Mouse (Mus musculus) CH12.LX (cell line): ENCODE results near the gene Ppp4r2. TPM values are rescaled to one million over a fixed set of nuclear protein-coding genes. Genes with fewer than 3 reads are reported as not detected.

Experiments
- DNase-seq: peaks from one replicate; pipeline ENCODE4 v3.0.0-alpha.2; 2013; ENCODE audit errors: extremely low read depth
- H3K27ac ChIP-seq: 2 replicates; pipeline ENCODE4 v1.5.1; 2012; ENCODE audit warnings: low read depth, mild to moderate bottlenecking, control low read depth, moderate library complexity; ENCODE audit not compliant: insufficient read depth
- H3K27me3 ChIP-seq: replicated peaks from 2 replicates; pipeline ENCODE3; 2012; ENCODE audit warnings: inconsistent platforms
- H3K36me3 ChIP-seq, 2 experiments: replicated peaks in 1 of 2; 2 replicates each; pipeline versions ENCODE3 to v1.6.1; 2012; ENCODE audit warnings: inconsistent platforms in 1 of 2, low read length in 1 of 2, mild to moderate bottlenecking in 1 of 2, mixed read lengths in 1 of 2, moderate library complexity in 1 of 2; ENCODE audit not compliant: control insufficient read depth in 1 of 2, insufficient read depth in 1 of 2
- H3K4me1 ChIP-seq, 2 experiments: 2 replicates each; pipeline ENCODE4 v1.6.1; 2012; ENCODE audit warnings: inconsistent platforms in 1 of 2, moderate library complexity in 1 of 2; ENCODE audit not compliant: insufficient read depth in 2 of 2, control insufficient read depth in 1 of 2
- H3K4me2 ChIP-seq: 2 replicates; pipeline ENCODE4 v1.6.1; 2012; ENCODE audit warnings: low read depth, mild to moderate bottlenecking, control low read depth; ENCODE audit not compliant: poor library complexity, insufficient read depth, severe bottlenecking
- H3K4me3 ChIP-seq, 3 experiments: fragments of 150-350 bp in 1 of 3; sonication (generic) in 1 of 3; replicated peaks in 1 of 3; 2 replicates each; pipeline versions ENCODE3 to v1.5.1; 2011 to 2012; ENCODE audit warnings: low read depth in 2 of 3, low read length in 2 of 3, mild to moderate bottlenecking in 2 of 3, moderate library complexity in 2 of 3, control low read depth in 1 of 3, improper control_type of control experiment in 1 of 3, inconsistent platforms in 1 of 3, mixed read lengths in 1 of 3; ENCODE audit not compliant: poor library complexity in 1 of 3
- H3K79me2 ChIP-seq: replicated peaks from 2 replicates; pipeline ENCODE4 v1.6.1; 2012; ENCODE audit warnings: mild to moderate bottlenecking, moderate library complexity; ENCODE audit not compliant: control insufficient read depth, poor library complexity, insufficient read depth, severe bottlenecking; ENCODE audit errors: extremely low read depth
- H3K9ac ChIP-seq: 2 replicates; pipeline ENCODE4 v1.6.1; 2012; ENCODE audit warnings: low read depth, mild to moderate bottlenecking, control low read depth, moderate library complexity; ENCODE audit not compliant: insufficient read depth
- H3K9me3 ChIP-seq: replicated peaks from 2 replicates; pipeline ENCODE3; 2012; ENCODE audit warnings: low read length, inconsistent platforms, mixed read lengths
- BHLHE40 ChIP-seq: IDR thresholded peaks from 2 replicates; pipeline ENCODE4 v1.6.1; 2011; ENCODE audit warnings: mild to moderate bottlenecking, low read depth, low read length, improper control_type of control experiment
- CHD1 ChIP-seq: IDR thresholded peaks from 2 replicates; pipeline ENCODE4 v1.6.1; 2012; ENCODE audit warnings: low read depth, low read length, improper control_type of control experiment, inconsistent platforms
- ELF1 ChIP-seq: IDR thresholded peaks from 2 replicates; pipeline ENCODE4 v1.6.1; 2014; ENCODE audit warnings: low read depth, mild to moderate bottlenecking, inconsistent platforms, low read length, improper control_type of control experiment
- ETS1 ChIP-seq: conservative IDR thresholded peaks from 2 replicates; pipeline ENCODE4 v1.6.1; 2012; ENCODE audit warnings: low read depth, mild to moderate bottlenecking, inconsistent platforms, low read length, improper control_type of control experiment, moderate library complexity
- GABPA ChIP-seq: IDR thresholded peaks from 2 replicates; pipeline ENCODE4 v1.6.1; 2012; ENCODE audit warnings: low read depth, low read length, improper control_type of control experiment, inconsistent platforms; ENCODE audit not compliant: insufficient replicate concordance
- HCFC1 ChIP-seq: IDR thresholded peaks from 2 replicates; pipeline ENCODE4 v1.6.1; 2012; ENCODE audit warnings: low read depth, mild to moderate bottlenecking, inconsistent platforms, low read length, improper control_type of control experiment
- IRF4 ChIP-seq: IDR thresholded peaks from 2 replicates; pipeline ENCODE4 v1.6.1; 2014; ENCODE audit warnings: low read depth, mild to moderate bottlenecking, inconsistent platforms, low read length, improper control_type of control experiment
- JUND ChIP-seq: conservative IDR thresholded peaks from 2 replicates; pipeline ENCODE4 v1.6.1; 2011; ENCODE audit warnings: low read depth, low read length, improper control_type of control experiment
- KAT2A ChIP-seq: IDR thresholded peaks from 2 replicates; pipeline ENCODE4 v1.6.1; 2012; ENCODE audit warnings: low read length, improper control_type of control experiment, inconsistent platforms; ENCODE audit not compliant: insufficient replicate concordance
- MAFK ChIP-seq: IDR thresholded peaks from 2 replicates; pipeline ENCODE4 v1.6.1; 2011; ENCODE audit warnings: low read length, improper control_type of control experiment; ENCODE audit not compliant: insufficient replicate concordance
- MAZ ChIP-seq: IDR thresholded peaks from 2 replicates; pipeline ENCODE4 v1.6.1; 2012; ENCODE audit warnings: low read depth, mild to moderate bottlenecking, inconsistent platforms, low read length, improper control_type of control experiment, moderate library complexity
- MEF2A ChIP-seq: IDR thresholded peaks from 2 replicates; pipeline ENCODE4 v1.6.1; 2014; ENCODE audit warnings: low read depth, mild to moderate bottlenecking, inconsistent platforms, low read length, improper control_type of control experiment, borderline replicate concordance
- MXI1 ChIP-seq: IDR thresholded peaks from 2 replicates; pipeline ENCODE4 v1.6.1; 2011; ENCODE audit warnings: mild to moderate bottlenecking, low read depth, low read length, improper control_type of control experiment
- MYC ChIP-seq: IDR thresholded peaks from 2 replicates; pipeline ENCODE4 v1.6.1; 2011; ENCODE audit warnings: low read depth, mild to moderate bottlenecking, improper control_type of control experiment, low read length
- NELFE ChIP-seq: IDR thresholded peaks from 2 replicates; pipeline ENCODE4 v1.6.1; 2011; ENCODE audit warnings: low read depth, low read length, improper control_type of control experiment
- NRF1 ChIP-seq: IDR thresholded peaks from 2 replicates; pipeline ENCODE4 v1.6.1; 2014; ENCODE audit warnings: low read depth, mild to moderate bottlenecking, inconsistent platforms, low read length, improper control_type of control experiment, moderate library complexity
- RAD21 ChIP-seq: IDR thresholded peaks from 2 replicates; pipeline ENCODE4 v1.6.1; 2011; ENCODE audit warnings: low read depth, mild to moderate bottlenecking, low read length, improper control_type of control experiment, moderate library complexity
- RCOR1 ChIP-seq: conservative IDR thresholded peaks from 2 replicates; pipeline ENCODE4 v1.6.1; 2012; ENCODE audit warnings: low read depth, mild to moderate bottlenecking, inconsistent platforms, low read length, improper control_type of control experiment
- SIN3A ChIP-seq: IDR thresholded peaks from 2 replicates; pipeline ENCODE4 v1.6.1; 2012; ENCODE audit warnings: low read length, improper control_type of control experiment, inconsistent platforms
- SMC3 ChIP-seq: IDR thresholded peaks from 2 replicates; pipeline ENCODE4 v1.6.1; 2011; ENCODE audit warnings: low read depth, low read length, improper control_type of control experiment
- TCF12 ChIP-seq: IDR thresholded peaks from 2 replicates; pipeline ENCODE4 v1.6.1; 2014; ENCODE audit warnings: low read depth, mild to moderate bottlenecking, inconsistent platforms, low read length, improper control_type of control experiment
- UBTF ChIP-seq: IDR thresholded peaks from 2 replicates; pipeline ENCODE4 v1.6.1; 2012; ENCODE audit warnings: low read depth, mild to moderate bottlenecking, inconsistent platforms, low read length, improper control_type of control experiment, moderate library complexity
- ZKSCAN1 ChIP-seq: IDR thresholded peaks from 2 replicates; pipeline ENCODE4 v1.6.1; 2012; ENCODE audit warnings: low read depth, inconsistent platforms, low read length, improper control_type of control experiment, borderline replicate concordance
- ZNF384 ChIP-seq: IDR thresholded peaks from 2 replicates; pipeline ENCODE4 v1.6.1; 2012; ENCODE audit warnings: low read depth, low read length, improper control_type of control experiment, inconsistent platforms
- dilution Hi-C: fragments of 300-500 bp; cut with MboI; formaldehyde crosslinking; loops from 2 replicates; pipeline ENCODE4 v1.14.3; 2020; ENCODE audit warnings: low sequenced_read_pairs; ENCODE audit not compliant: extremely low pct_unique_long_range_greater_than_20kb, extremely low pct_ligation_motif_present
- in situ Hi-C: fragments of 300-500 bp; cut with MboI; formaldehyde crosslinking; loops from 3 replicates; pipeline ENCODE4 v1.14.3; 2019; ENCODE audit warnings: low sequenced_read_pairs, low pct_ligation_motif_present, low pct_unique_long_range_greater_than_20kb, mixed read lengths
- polyA plus RNA-seq: library from polyadenylated mRNA; unstranded; fragments of >175 nt; gene quantifications from 2 replicates; pipeline ENCODE4 v1.2.1, GENCODE M21; 2012; ENCODE audit warnings: low read depth; ENCODE audit not compliant: insufficient read length
- total RNA-seq, 2 experiments: library from RNA; depleted of rRNA; stranded (reverse); fragments of 300-350 nt in 1 of 2; fragments of >200 nt in 1 of 2; gene quantifications; 2 replicates each; pipeline ENCODE4 v1.2.3; 2012 to 2014

The Ppp4r2 gene
- total and polyA plus RNA-seq, 3 experiments: 53.3 to 134 (median 115) TPM

- no peaks in the 10 kb centered on the region for H3K9me3 ChIP-seq
- H3K27ac ChIP-seq: no peak overlapping the region
- H3K4me3 ChIP-seq: no peak overlapping the region
- no peak overlapping the region for H3K4me2 ChIP-seq
- no peak for TF ChIP-seq ZNF384
- H3K79me2 ChIP-seq: no peaks in the 10 kb centered on the region
- 0 out of 4 replicates have a peak, but pooled peaks cover 0 to 2% of the 10 kb centered on the region in 2 experiments for H3K4me1 ChIP-seq
- H3K36me3 ChIP-seq: no peaks in the 10 kb centered on the region
- H3K9ac ChIP-seq: no peak overlapping the region
- no peak for DNase-seq
- peaks cover 16% of the 10 kb centered on the region for H3K27me3 ChIP-seq
- in situ Hi-C loops: no loop called here
- dilution Hi-C loops: no loop called here
Measured at GRCm38 (mm10) chr6:100896883-100897282, 63.5 kb downstream of the Ppp4r2 start.

- DNase-seq: no peak
- Histone ChIP-seq H3K4me3 (no peak overlapping the region), H3K9ac (no peak overlapping the region), H3K79me2 (no peaks in the 10 kb centered on the region), H3K9me3 (no peaks in the 10 kb centered on the region), H3K4me1 (no peaks in the 10 kb centered on the region), H3K36me3 (no peaks in the 10 kb centered on the region), H3K27me3 (peaks cover 6% of the 10 kb centered on the region), H3K27ac (no peak overlapping the region), H3K4me2 (no peak overlapping the region)
- dilution Hi-C loops: no loop called here
- in situ Hi-C loops: no loop called here
- no peak for TF ChIP-seq KAT2A
- no peak for TF ChIP-seq CHD1
- TF ChIP-seq SIN3A: no peak
- no peak for TF ChIP-seq RAD21
- no peak for TF ChIP-seq TCF12
- no peak for TF ChIP-seq RCOR1
- no peak for TF ChIP-seq ZKSCAN1
- no peak for TF ChIP-seq HCFC1
Measured at GRCm38 (mm10) chr6:100904463-100904862, 71.0 kb downstream of the Ppp4r2 start.

DNA sequence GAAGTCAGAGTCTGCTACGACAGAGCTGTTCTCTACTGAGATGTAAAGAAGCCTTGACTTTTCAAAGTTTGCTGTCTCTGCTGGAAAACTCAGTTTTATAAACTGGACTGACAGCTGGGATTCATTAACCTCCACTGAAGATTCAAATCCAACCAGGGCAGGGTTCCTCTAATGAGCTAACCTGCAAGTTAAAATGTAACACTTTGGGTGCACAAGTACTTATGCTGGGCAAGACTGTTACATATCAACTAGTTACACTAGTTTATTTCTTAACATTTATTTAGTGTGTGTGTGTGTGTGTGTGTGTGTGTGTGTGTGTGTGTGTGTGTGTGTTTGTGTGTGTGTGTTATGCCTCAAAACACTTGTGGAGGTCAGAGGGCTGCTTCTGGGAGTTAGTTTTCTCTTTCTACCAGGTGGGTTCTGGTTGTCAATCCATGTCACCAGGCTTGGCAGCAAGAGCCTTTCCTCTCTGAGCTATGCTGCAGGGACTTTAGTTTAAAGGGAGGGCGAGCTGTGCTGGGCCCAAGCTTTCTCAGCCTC, 76.8 kb downstream of the Ppp4r2 start:
- DNase-seq: no peak
- no peak overlapping the region for H3K4me3 ChIP-seq
- H3K4me1 ChIP-seq: no peaks in the 10 kb centered on the region
- no peak overlapping the region for H3K9ac ChIP-seq
- H3K9me3 ChIP-seq: no peaks in the 10 kb centered on the region
- peaks cover 3% of the 10 kb centered on the region for H3K27me3 ChIP-seq
- no peaks in the 10 kb centered on the region for H3K79me2 ChIP-seq
- in situ Hi-C loops (no loop called here), dilution Hi-C loops (no loop called here)
- no peak overlapping the region for H3K27ac ChIP-seq
- H3K36me3 ChIP-seq: no peaks in the 10 kb centered on the region
- no peak for TF ChIP-seq GABPA
- no peak for TF ChIP-seq NRF1
- no peak for TF ChIP-seq CHD1
- no peak for TF ChIP-seq SMC3
- no peak for TF ChIP-seq MAFK
- no peak for TF ChIP-seq HCFC1
- no peak for TF ChIP-seq SIN3A
- TF ChIP-seq ZNF384: no peak
- TF ChIP-seq ELF1: no peak
- TF ChIP-seq MEF2A: no peak
- no peak for TF ChIP-seq UBTF
- TF ChIP-seq JUND: no peak
- TF ChIP-seq MAZ: no peak
- no peak for TF ChIP-seq ETS1
- TF ChIP-seq BHLHE40: no peak
- TF ChIP-seq MXI1: no peak
- no peak for TF ChIP-seq MYC
- no peak for TF ChIP-seq IRF4
- no peak for TF ChIP-seq NELFE
- H3K4me2 ChIP-seq: no peak overlapping the region
